Mouse (Mus musculus) G1E (cell line): ENCODE results near the gene Mfap5. TPM values are rescaled to one million over a fixed set of nuclear protein-coding genes. Genes with fewer than 3 reads are reported as not detected.
A peak's percentile ranks its signal among the peaks of the same experiment; 100 is the strongest.

Experiments used
- ATAC-seq: 2 replicates; pipeline ENCODE4 v1.8.0; 2016; ENCODE audit warnings: mild to moderate bottlenecking; ENCODE audit not compliant: insufficient number of reproducible peaks, poor library complexity, low FRiP score, severe bottlenecking; ENCODE audit errors: extremely low read depth
- DNase-seq: peaks from one replicate; pipeline ENCODE4 v3.0.0; 2012; ENCODE audit warnings: low spot score
- H3K27me3 ChIP-seq: 2 replicates; pipeline ENCODE4 v1.6.1; 2012; ENCODE audit warnings: mild to moderate bottlenecking, low read length, inconsistent platforms; ENCODE audit not compliant: insufficient read depth
- H3K36me3 ChIP-seq: replicated peaks from 2 replicates; pipeline ENCODE3; 2012; ENCODE audit warnings: mild to moderate bottlenecking, inconsistent platforms
- H3K4me1 ChIP-seq: 2 replicates; pipeline ENCODE4 v1.6.1; 2012; ENCODE audit warnings: low read depth, low read length, inconsistent platforms, mixed read lengths; ENCODE audit not compliant: insufficient read depth
- H3K4me3 ChIP-seq: 2 replicates; pipeline ENCODE4 v1.5.1; 2012; ENCODE audit warnings: low read depth, mild to moderate bottlenecking, inconsistent platforms, low read length, moderate library complexity, mixed read lengths
- H3K9me3 ChIP-seq: replicated peaks from 2 replicates; pipeline ENCODE4 v1.6.1; 2012; ENCODE audit warnings: inconsistent platforms
- CTCF ChIP-seq: IDR thresholded peaks from 2 replicates; pipeline ENCODE4 v1.5.1; 2012; ENCODE audit warnings: low read depth, low read length, inconsistent platforms, mixed read lengths
- GATA1 ChIP-seq: IDR thresholded peaks from 2 replicates; pipeline ENCODE4 v1.6.1; 2012; ENCODE audit warnings: borderline replicate concordance, low read length, inconsistent platforms, mixed read lengths
- GATA2 ChIP-seq: IDR thresholded peaks from 2 replicates; pipeline ENCODE4 v1.6.1; 2012; ENCODE audit warnings: low read depth, low read length, inconsistent platforms, borderline replicate concordance
- POLR2AphosphoS5 ChIP-seq: IDR thresholded peaks from 2 replicates; pipeline ENCODE4 v1.6.1; 2012; ENCODE audit warnings: low read depth, low read length, inconsistent platforms; ENCODE audit not compliant: insufficient replicate concordance
- TAL1 ChIP-seq: conservative IDR thresholded peaks from 2 replicates; pipeline ENCODE4 v1.6.1; 2012; ENCODE audit warnings: low read depth, low read length, inconsistent platforms, mixed read lengths
- polyA plus RNA-seq: library from polyadenylated mRNA; stranded (reverse); fragments of >175 nt; gene quantifications from 2 replicates; pipeline ENCODE4 v1.2.3, GENCODE M21; 2012
- total RNA-seq, 2 experiments: library from RNA; stranded (forward) in 1 of 2; stranded (reverse) in 1 of 2; fragments of 200-1000 nt in 1 of 2; fragments of >200 nt in 1 of 2; fragmentation: Nextera tagmentation in 1 of 2; gene quantifications; 2 replicates each; pipeline ENCODE4 v1.2.3; 2014 to 2017

Mfap5 gene
- total and polyA plus RNA-seq, 3 experiments: 0.11 TPM; not detected in 2

DNA sequence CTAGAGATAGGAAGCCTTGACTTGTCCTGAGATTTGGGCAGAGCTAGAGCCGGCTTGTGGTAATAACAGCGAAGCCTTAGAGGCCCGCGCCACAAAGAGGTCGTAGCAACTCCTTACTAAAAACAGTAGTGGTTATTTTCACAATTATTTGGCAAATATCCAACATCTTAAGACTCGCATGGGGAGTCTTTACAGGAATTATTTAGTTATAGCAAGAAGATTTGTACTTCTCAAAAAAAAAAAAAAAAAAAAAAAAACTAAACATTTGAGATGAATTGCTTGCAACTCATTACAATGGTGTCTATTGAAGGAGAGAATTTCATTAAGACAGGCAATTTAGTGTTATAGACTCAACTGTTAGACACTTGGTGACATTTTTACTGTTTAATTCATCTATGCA is 48.5 kb downstream of the Mfap5 start:
- Histone ChIP-seq H3K9me3 (no peaks in the 10 kb centered on the region), H3K4me1 (peaks cover 8% of the 10 kb centered on the region; the same call in 1 of the 2 replicates), H3K4me3 (no peak overlapping the region), H3K36me3 (no peaks in the 10 kb centered on the region), H3K27me3 (peaks cover 12% of the 10 kb centered on the region)
- ATAC-seq (no peak), DNase-seq (no peak)
- TF ChIP-seq TAL1 (no peak), GATA2 (no peak), GATA1 (no peak), POLR2AphosphoS5 (no peak), CTCF (no peak)

DNA sequence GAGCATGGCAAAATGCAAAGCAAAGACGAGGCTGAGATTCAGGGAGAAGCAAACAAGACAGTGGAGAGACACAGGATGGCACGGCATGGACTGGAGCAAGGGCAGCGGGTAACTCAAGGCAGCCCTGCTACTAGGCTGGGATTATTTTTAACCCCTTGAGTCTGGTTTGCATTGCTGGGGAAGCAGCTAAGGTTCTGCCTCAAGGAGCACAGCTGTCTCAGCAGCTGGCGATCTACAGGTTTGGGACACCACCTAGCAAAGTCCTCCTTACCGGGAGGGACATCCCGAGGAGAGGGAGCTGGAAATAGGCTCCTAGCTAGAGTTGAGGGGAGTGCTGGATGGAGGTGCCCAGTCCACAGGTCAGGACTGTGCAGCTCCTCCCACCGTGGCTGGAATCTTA is 49.6 kb downstream of the Mfap5 start:
- TF ChIP-seq CTCF (no peak), GATA1 (no peak), TAL1 (no peak), POLR2AphosphoS5 (no peak), GATA2 (no peak)
- Histone ChIP-seq H3K27me3 (peaks cover 12% of the 10 kb centered on the region), H3K9me3 (no peaks in the 10 kb centered on the region), H3K4me3 (no peak overlapping the region), H3K36me3 (no peaks in the 10 kb centered on the region), H3K4me1 (peaks cover 8% of the 10 kb centered on the region; the same call in 1 of the 2 replicates)
- no peak for ATAC-seq
- no peak for DNase-seq

DNA sequence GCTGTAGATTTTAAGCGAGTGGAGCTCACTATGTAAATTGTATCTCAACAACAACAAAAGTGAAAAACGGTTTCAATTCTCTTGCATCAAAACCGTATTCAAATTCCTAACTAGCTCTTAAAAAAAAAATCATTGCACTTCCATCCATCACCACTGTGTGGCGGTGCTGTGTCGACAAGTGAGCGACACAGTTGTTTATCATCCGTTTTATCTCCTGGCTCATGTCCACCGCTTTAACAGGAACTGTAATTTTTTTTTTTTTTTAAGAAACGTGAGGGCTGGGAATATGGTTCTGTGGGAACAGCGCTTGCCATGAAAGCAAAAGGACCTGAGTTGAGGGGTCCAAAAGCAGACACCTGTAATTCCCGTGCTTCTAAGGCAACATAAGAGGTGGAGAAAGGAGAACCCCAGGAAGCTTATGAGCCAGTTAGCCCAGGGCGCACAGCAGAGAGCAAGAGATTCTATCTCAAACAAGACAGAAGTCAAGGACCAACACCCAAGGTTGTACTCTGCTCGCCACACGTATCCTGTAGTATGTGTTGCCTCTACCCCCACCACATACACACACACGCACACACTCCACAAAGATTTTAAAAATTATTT is 51.4 kb downstream of the Mfap5 start:
- peaks cover 18% of the 10 kb centered on the region for H3K27me3 ChIP-seq
- TF ChIP-seq POLR2AphosphoS5 (no peak), CTCF (peak; percentile 40; the same call in 1 of the 2 replicates), GATA2 (no peak), TAL1 (no peak), GATA1 (no peak)
- H3K9me3 ChIP-seq: no peaks in the 10 kb centered on the region
- ATAC-seq (no peak), DNase-seq (peak; percentile 32)
- H3K36me3 ChIP-seq: no peaks in the 10 kb centered on the region
- H3K4me1 ChIP-seq: peaks cover 16% of the 10 kb centered on the region
- H3K4me3 ChIP-seq: no peak overlapping the region

DNA sequence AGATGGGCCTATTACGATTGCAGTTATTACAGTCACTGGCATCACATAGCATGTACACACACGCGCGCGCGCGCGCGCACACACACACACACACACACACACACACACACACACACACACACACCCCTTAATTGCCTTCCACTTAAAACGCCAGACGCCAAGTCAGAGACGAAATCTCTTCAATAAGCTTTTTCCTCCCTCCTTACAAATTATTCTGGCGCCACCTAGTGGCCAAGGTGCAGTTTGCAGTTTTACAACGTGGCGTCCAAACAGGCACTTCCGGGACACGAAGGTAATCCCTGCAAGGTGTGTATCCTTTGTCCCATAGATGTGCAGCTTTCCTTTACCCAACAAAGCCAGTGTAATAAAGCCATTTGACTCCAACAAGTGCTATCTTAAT is 54.8 kb downstream of the Mfap5 start:
- TF ChIP-seq GATA2 (no peak), CTCF (peak; percentile 52), TAL1 (no peak), GATA1 (no peak)
- ATAC-seq (peak; percentile 54), DNase-seq (peak; percentile 62)
- peaks cover 18% of the 10 kb centered on the region for H3K4me1 ChIP-seq
- H3K9me3 ChIP-seq: no peaks in the 10 kb centered on the region
- no peaks in the 10 kb centered on the region for H3K36me3 ChIP-seq
- no peak overlapping the region for H3K4me3 ChIP-seq
- H3K27me3 ChIP-seq: peaks cover 14% of the 10 kb centered on the region

DNA sequence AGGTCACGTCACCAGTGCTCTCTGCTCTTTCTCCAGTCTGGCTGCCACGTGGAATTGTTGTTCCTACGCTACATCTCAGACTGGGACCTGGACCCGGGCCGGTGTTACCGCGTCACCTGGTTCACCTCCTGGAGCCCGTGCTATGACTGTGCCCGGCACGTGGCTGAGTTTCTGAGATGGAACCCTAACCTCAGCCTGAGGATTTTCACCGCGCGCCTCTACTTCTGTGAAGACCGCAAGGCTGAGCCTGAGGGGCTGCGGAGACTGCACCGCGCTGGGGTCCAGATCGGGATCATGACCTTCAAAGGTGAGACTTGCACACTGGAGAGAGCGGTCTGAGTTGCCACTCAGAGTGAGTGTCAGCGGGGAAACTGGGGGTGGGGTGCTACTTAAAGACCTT is 55.4 kb downstream of the Mfap5 start:
- H3K36me3 ChIP-seq: no peaks in the 10 kb centered on the region
- ATAC-seq (no peak), DNase-seq (no peak)
- H3K27me3 ChIP-seq: peaks cover 12% of the 10 kb centered on the region
- peaks cover 18% of the 10 kb centered on the region for H3K4me1 ChIP-seq
- TF ChIP-seq GATA2 (no peak), TAL1 (no peak), CTCF (no peak), POLR2AphosphoS5 (no peak), GATA1 (no peak)
- H3K9me3 ChIP-seq: no peaks in the 10 kb centered on the region
- H3K4me3 ChIP-seq: no peak overlapping the region; the same call in 1 of the 2 replicates

DNA sequence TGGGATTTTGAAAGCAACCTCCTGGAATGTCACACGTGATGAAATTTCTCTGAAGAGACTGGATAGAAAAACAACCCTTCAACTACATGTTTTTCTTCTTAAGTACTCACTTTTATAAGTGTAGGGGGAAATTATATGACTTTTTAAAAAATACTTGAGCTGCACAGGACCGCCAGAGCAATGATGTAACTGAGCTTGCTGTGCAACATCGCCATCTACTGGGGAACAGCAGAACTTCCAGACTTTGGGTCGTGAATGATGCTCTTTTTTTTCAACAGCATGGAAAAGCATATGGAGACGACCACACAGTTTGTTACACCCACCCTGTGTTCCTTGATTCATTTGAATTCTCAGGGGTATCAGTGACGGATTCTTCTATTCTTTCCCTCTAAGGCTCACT is 56.8 kb downstream of the Mfap5 start:
- Histone ChIP-seq H3K9me3 (no peaks in the 10 kb centered on the region), H3K36me3 (no peaks in the 10 kb centered on the region), H3K4me3 (no peak overlapping the region), H3K4me1 (peaks cover 13% of the 10 kb centered on the region), H3K27me3 (peaks cover 12% of the 10 kb centered on the region)
- TF ChIP-seq CTCF (peak; percentile 92), POLR2AphosphoS5 (no peak)
- DNase-seq: peak; percentile 35
- ATAC-seq: 0 out of 2 replicates have a peak, but pooled peaks have one; percentile 40

DNA sequence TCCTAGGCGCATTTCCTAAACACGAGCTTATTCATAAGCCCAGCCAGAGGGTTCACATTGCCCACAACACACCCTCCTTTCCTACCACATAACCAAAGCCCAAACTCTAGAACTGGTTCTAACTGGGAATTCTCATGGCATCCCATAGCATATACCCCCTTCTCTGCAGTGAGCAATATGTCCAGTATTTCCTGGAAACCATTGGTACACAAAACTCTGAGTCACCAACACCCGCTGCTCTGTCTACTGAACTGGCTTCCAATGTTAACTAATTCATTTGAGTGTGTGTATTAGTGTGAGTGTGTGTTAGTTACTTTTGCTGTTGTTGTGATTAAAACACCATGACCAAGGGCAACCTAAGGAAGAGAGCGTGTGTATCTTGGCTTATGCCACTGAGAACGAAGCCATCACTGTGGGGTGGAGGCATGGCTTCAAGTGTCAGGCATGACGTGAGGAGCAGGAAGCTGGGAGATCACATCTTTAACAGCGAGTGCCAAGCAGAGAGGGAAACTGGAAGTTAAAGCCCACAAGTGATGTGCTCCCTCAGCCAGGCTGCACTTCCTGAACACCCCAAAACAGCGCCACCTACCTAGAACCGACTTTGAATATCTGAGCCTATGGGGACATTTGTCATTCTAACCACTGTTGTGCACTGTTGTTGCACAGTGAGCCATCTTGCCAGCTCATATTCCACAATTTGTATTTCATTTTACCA is 59.6 kb downstream of the Mfap5 start:
- Histone ChIP-seq H3K36me3 (no peaks in the 10 kb centered on the region), H3K27me3 (peaks cover 18% of the 10 kb centered on the region), H3K9me3 (no peaks in the 10 kb centered on the region), H3K4me1 (peaks cover 11% of the 10 kb centered on the region), H3K4me3 (no peak overlapping the region)
- TF ChIP-seq GATA1: no peak
- no peak for TF ChIP-seq TAL1
- TF ChIP-seq POLR2AphosphoS5: no peak
- TF ChIP-seq CTCF: no peak
- no peak for TF ChIP-seq GATA2
- ATAC-seq: no peak
- no peak for DNase-seq
